Mouse (Mus musculus): ENCODE data around the gene Serpinb13.
A peak's percentile ranks its signal among the peaks of the same experiment; 100 is the strongest.
"Not testable (repeated sequence)": the region's sequence is repeated elsewhere in the genome, so short reads cannot be mapped to it uniquely, and the experiment has no call there.

The Serpinb13 gene

DNA sequence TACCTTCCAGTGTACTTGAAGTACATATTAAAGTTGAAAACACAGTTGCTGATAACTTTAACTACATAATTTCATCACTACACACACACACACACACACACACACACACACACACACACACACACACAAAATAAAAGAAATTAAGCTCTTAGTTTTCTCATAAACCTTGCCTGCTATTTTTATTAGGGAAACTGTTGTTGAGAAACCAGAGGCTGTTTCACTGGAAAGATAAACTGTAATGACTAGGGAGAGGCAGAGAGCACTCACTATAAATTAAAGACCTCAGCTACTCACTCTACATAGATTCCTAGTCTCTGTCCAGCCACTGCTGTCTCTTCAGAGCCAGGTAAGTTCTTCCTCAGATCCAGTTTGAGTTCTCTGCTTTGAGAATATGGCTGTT, at the start of gene Serpinb13:
Gene Serpinb13, plus strand, starts transcription at position 301 of the 400 bp plus-strand sequence.
- no peak for DNase-seq (ENCODE audit: low spot score)

DNA sequence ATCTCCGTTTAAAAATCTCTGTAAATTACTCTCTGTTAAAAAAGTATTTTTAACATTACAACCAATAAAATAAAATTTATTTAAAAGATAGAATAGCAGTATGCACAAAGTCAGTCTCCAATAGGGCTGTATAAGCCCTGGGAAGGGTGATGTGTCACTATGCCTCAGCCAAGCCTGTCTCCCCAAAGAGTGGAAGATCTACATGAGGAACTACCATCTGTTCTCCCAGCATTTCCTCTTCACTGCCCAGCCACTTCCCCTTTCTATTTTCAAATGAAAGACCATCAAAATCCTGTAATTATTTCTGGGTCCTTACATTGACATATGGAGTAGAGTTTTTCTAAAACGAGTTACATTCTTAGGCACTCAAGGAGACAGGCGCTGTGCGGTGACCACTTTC, 48.8 kb upstream of the Serpinb13 start:
- DNase-seq (ENCODE audit: low spot score), result no peak

DNA sequence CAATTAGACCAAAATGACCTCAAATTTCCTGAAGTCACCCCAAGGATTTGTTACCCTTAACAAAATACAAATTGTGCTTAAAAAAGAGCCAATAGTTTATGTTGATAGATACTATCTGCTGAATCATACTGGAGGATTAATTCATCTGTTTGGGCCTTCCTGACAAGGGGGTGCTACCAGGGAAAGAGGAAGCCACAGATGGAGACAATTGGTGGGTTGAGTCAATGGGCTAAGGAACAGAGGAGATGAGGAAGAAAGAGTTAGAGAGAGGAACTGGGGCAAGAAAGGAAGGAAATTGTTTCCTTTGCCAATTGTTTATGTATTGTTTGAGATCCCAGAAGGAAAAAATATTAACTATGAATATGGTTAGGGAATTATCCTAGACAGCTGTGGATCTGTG, 47.1 kb upstream of the Serpinb13 start:
- no peak for DNase-seq (ENCODE audit: low spot score)

DNA sequence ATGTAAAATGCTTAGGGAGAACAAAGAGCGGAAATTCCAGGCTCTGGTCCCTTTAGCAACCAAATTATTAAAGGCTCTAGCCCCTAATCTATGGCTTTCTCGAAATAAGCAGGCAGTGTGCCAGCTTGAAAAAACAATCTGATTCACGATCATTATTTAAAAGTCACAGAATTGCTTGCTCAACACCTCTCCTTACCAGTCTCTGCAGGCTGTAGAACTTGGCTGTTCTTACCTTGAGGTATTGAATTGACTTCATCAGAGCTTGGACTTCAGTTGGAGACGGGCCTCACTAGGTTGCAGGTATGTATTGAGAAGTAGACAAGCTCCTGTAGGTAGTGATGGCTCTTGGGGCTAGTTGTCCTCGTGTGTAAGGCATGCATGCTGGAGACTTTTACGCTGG, 46.5 kb upstream of the Serpinb13 start, which contains the start of gene Serpinb12:
Gene Serpinb12, plus strand, starts transcription at position 185 of the 400 bp plus-strand sequence.
- no peak for DNase-seq (ENCODE audit: low spot score)

DNA sequence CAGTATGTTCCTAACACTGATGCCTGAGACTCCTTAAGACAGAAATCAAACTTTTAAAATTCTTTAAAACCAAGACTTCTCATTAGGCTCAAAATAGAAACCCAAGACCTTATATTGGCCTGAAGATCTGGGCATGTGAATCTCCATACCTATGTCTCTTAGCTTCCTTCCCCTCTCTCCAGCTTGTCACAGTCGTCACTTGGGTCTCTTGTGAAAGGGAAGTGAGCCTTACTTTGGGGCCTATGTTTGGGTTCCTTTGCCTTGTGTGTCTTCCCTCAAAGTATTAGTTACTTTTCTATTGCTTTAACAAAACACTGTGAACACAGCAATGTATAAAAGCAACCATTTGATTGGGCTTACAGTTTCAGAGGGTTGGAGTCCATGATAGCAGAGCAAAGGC, 33.6 kb upstream of the Serpinb13 start:
- DNase-seq (ENCODE audit: low spot score), result no peak

DNA sequence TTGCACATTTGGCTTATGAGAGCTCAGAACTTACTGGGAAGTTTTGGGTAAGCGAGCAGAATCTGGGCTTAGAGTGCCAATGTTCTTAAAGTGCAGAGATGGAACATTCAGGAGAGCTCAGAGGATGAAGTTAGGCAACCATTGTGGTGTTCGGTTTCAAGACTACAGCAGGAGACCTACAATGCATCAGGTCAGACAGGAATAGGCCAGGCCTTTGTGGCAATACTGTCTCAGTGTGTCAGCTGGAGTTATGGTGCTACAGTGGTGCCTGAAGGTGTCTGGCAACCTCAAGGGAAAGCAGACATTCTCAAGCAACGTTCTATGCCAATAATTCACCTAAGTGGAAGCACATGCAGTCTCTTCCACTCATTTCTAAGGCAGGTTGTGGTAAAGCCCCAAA, 20.8 kb upstream of the Serpinb13 start:
- DNase-seq (ENCODE audit: low spot score), result no peak

DNA sequence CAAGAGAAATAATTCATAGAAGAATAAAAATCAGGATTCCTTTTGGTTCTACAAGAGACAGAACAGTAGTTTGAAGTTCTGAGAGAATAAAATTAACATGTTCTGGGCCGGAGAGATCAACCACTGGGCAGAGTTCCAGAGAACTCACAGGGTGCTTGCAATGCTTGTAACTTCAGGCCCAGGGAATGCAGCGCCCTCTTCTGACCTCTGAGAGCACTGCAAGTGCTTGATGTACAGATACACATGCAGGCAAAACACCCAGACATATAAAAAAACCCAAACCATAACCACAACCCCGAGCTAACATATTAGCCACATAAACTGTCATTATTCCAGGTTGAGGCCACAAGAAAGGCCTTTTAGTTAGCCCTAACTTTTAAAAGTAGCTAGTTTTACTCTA, 19.8 kb upstream of the Serpinb13 start:
- no peak for DNase-seq (ENCODE audit: low spot score)

DNA sequence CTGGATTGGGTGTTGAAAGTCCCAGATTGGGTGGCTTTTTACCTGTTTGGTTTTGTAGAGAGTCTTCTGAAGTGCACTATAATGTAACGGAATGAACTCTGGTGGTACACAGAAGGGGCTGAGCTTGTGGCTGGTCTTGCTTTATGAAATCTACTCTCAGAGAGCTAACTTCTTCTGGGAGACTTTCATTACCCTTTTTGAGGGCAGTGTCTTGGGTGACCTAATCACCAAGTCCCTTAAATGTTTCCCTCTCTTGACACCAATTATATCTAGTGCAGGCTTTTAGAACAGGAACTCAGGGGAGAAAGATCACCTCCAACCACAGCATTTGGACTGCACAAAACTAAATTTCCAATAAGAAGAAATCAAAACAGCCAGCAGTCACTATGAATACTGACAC, 2.3 kb downstream of the Serpinb13 start:
- DNase-seq (ENCODE audit: low spot score), result no peak

DNA sequence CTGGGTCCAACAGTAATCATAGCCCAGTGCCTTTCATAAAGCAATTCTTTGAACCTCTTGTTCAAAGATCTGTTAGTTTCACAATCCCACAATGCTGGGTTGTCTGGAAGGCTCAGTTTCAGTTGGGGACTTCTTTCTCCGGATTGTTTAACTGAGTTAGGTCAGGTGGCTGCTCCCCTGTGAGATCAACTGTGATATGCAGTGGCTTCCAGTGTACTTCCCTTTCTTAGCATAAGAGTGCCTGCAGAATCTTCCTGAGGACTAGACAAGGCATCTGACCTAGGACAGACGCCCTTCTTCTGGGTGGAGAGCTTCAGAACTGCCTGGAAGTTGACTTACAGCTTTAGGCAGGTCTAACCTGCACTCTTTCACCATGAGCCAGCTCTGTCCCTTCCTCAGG, 3.1 kb downstream of the Serpinb13 start:
- DNase-seq (ENCODE audit: low spot score), result no peak

DNA sequence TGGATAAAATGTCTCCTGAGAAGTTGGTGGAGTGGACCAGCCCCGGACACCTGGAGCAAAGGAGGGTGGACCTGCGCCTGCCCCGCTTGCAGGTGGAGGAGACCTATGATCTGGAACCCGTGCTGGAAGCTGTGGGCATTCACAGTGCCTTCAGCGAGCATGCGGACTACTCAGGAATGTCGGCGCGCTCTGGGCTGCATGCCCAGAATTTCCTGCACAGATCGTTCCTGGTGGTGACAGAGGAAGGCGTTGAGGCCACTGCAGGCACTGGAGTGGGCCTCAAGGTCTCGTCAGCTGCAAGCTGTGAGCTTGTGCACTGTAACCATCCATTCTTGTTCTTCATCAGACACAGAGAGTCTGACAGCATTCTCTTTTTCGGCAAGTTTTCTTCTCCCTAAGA, 19.6 kb downstream of the Serpinb13 start:
- DNase-seq (ENCODE audit: low spot score), result no peak

DNA sequence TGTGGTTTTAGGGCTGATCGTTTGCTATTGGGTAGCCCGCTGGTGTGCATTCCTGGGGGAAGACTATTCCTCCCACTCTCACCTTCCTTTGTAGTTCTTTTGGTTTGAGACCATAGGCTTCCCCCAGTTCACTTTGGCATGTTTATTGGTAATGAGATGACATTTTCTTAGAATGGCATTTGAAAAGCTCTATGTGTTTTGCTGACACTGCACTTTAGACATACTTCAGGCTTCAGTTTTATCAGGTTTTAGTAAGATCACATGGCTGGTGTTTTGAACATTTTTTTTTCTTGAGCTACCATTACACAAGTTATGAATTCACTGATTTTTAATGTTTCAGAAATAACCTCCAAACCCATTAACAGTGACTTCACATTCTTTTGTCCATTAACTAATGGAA, 21.0 kb downstream of the Serpinb13 start:
- DNase-seq (ENCODE audit: low spot score), result no peak

DNA sequence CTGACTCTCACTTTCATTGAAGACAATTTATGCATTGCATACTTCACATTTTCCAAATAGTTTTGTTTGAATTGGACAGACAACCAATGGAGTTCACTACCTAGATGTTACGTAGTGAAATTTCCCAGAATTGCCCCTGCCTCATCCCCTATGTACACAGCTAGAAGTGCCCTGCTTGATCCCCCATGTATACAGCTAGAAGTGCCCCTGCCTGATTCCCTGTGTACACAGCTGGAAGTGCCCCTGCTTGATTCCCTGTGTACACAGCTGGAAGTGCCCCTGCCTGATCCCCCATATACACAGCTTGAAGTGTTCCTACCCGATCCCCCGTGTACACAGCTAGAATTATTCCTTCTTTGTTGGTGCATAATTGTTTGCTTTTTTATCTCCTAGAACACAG, 25.5 kb downstream of the Serpinb13 start:
- no peak for DNase-seq (ENCODE audit: low spot score)

DNA sequence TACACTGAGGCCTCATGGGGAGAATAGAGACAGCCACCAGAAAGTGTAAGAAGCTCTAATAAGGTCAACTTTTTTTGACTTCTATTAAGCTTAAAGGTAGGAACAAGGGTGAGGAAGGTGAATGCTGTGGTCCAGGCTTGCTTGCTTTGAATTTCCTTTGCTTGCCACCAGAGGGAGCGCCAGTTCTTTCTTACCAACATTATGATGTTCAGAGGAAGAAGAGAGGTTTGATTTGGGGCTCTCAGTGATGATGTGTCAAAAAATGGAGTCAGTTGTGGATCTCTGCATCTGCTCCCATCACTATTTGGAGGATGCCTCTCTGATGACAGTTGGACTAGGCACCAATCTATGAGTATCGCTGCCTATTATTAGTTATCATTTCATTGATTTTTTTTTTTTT, 33.7 kb downstream of the Serpinb13 start:
- peak; percentile 54 for DNase-seq (ENCODE audit: low spot score)

DNA sequence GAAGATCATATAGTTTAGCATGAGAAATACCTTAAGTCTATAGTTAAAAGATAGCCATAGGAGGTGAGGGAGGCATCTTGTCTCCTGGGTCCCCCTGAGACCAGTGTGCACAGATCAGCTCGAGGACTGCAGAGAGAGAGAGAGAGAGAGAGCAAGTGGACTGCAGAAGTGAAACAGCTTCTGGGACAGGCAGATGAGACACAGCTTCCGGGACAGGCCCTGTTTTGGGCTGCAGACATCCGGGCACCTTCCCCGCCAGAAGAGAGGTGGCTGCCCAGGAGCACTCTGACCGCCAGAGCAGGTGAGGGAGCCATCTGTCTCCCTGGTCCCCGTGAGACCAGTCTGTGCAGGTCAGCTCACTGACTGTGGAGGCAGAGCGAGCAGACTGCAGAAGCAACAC, 34.4 kb downstream of the Serpinb13 start:
- DNase-seq (ENCODE audit: low spot score), result no peak

DNA sequence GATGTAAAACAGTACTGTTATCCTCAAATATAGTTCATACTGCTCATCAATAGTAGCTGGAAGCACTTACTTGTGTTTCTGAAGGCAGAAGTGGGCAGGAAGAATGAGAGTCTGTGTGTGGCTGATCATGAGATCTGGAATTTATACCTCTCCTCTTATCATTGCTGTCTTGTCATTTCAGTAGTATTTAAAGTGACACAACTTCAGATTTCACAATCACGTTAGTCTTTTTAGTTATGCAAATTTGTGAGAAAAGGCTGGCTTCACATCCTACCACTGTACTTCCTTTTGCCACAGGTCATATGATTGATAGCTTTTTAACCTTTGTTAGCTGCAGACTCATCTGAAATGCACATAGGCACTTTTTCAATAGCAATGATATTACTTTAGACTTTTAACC, 45.1 kb downstream of the Serpinb13 start:
- DNase-seq (ENCODE audit: low spot score), result no peak

DNA sequence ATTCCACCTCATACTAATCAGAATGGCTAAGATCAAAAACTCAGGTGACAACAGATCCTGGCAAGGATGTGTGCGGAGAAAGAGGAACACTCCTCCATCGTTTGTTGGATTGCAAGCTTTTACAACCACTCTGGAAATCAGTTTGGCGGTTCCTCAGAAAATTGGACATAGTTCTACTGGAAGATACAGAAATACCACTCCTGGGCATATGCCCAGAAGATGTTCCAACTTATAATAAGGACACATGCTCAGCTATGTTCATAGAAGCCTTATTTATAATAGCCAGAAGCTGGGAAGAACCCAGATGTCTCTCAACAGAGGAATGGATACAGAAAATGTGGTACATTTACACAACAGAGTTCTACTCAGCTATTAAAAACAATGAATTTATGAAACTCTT, 53.5 kb downstream of the Serpinb13 start:
- not testable (repeated sequence) for DNase-seq (ENCODE audit: low spot score)

Data from embryo, embryonic 10.5 days (tissue).